Mouse (Mus musculus) cortical plate, adult 2 months (tissue): Measurements from ENCODE around the gene Nfxl1. TPM values are rescaled to one million over a fixed set of nuclear protein-coding genes. Genes with fewer than 3 reads are reported as not detected.

Experiments used
- H3K27ac ChIP-seq: fragments of 200-500 bp; 2 replicates; pipeline ENCODE4 v1.5.1; 2012; ENCODE audit warnings: low read length, control low read depth, inconsistent platforms; ENCODE audit not compliant: insufficient read depth
- H3K4me1 ChIP-seq: fragments of 200-500 bp; 2 replicates; pipeline ENCODE4 v1.6.1; 2011; ENCODE audit warnings: low read length; ENCODE audit not compliant: control insufficient read depth, insufficient read depth
- H3K4me3 ChIP-seq: fragments of 200-500 bp; 2 replicates; pipeline ENCODE4 v1.5.1; 2011; ENCODE audit warnings: mild to moderate bottlenecking, low read length, control low read depth; ENCODE audit not compliant: insufficient read depth
- CTCF ChIP-seq: fragments of 200-500 bp; IDR thresholded peaks from 2 replicates; pipeline ENCODE4 v1.5.1; 2011; ENCODE audit warnings: mild to moderate bottlenecking, control low read depth, low read length; ENCODE audit not compliant: insufficient read depth; ENCODE audit errors: extremely low read depth
- POLR2A ChIP-seq: fragments of 200-500 bp; IDR thresholded peaks from 2 replicates; pipeline ENCODE4 v1.6.1; 2011; ENCODE audit warnings: mild to moderate bottlenecking, low read length, control low read depth; ENCODE audit not compliant: insufficient read depth; ENCODE audit errors: extremely low read depth
- polyA plus RNA-seq: library from polyadenylated mRNA; depleted of rRNA; stranded (reverse); fragments of >200 nt; gene quantifications from 2 replicates; pipeline ENCODE4 v1.2.3, GENCODE M21; 2012; rRNA removed

The Nfxl1 gene
- polyA plus RNA-seq, 1 experiment = 7.7 TPM

GRCm38 (mm10) chr5:72501763-72502162, 57.7 kb downstream of the Nfxl1 start:
- Histone ChIP-seq H3K4me1 (peaks cover 2% of the 10 kb centered on the region; the same call in 1 of the 2 replicates), H3K4me3 (no peak overlapping the region), H3K27ac (no peak overlapping the region)
- TF ChIP-seq POLR2A (no peak), CTCF (no peak)

GRCm38 (mm10) chr5:72498271-72498670, 61.2 kb downstream of the Nfxl1 start:
- Histone ChIP-seq H3K4me1 (no peaks in the 10 kb centered on the region), H3K4me3 (no peak overlapping the region), H3K27ac (no peak overlapping the region)
- TF ChIP-seq POLR2A = no peak
- TF ChIP-seq CTCF = no peak

- TF ChIP-seq POLR2A (no peak), CTCF (no peak)
- no peak overlapping the region for H3K4me3 ChIP-seq
- no peaks in the 10 kb centered on the region for H3K4me1 ChIP-seq
- no peak overlapping the region for H3K27ac ChIP-seq
These were observed 62.7 kb downstream of the Nfxl1 start for GRCm38 (mm10) chr5:72496756-72497155.

GRCm38 (mm10) chr5:72493906-72494305, 65.6 kb downstream of the Nfxl1 start:
- Histone ChIP-seq H3K4me3 (no peak overlapping the region), H3K27ac (no peak overlapping the region), H3K4me1 (no peaks in the 10 kb centered on the region)
- no peak for TF ChIP-seq POLR2A
- no peak for TF ChIP-seq CTCF

- TF ChIP-seq POLR2A = no peak
- no peak for TF ChIP-seq CTCF
- Histone ChIP-seq H3K4me1 (no peaks in the 10 kb centered on the region), H3K4me3 (no peak overlapping the region), H3K27ac (no peak overlapping the region)
These were observed 68.3 kb downstream of the Nfxl1 start for GRCm38 (mm10) chr5:72491232-72491631.

- Histone ChIP-seq H3K4me1 (no peaks in the 10 kb centered on the region), H3K4me3 (no peak overlapping the region), H3K27ac (no peak overlapping the region)
- no peak for TF ChIP-seq CTCF
- no peak for TF ChIP-seq POLR2A
These were observed 79.0 kb downstream of the Nfxl1 start for GRCm38 (mm10) chr5:72480456-72480855.

- Histone ChIP-seq H3K27ac (no peak overlapping the region), H3K4me3 (no peak overlapping the region), H3K4me1 (no peaks in the 10 kb centered on the region)
- no peak for TF ChIP-seq CTCF
- no peak for TF ChIP-seq POLR2A
These were observed 87.0 kb downstream of the Nfxl1 start for GRCm38 (mm10) chr5:72472317-72473009.

GRCm38 (mm10) chr5:72471746-72472145, 87.7 kb downstream of the Nfxl1 start:
- Histone ChIP-seq H3K27ac (no peak overlapping the region), H3K4me1 (no peaks in the 10 kb centered on the region), H3K4me3 (no peak overlapping the region)
- TF ChIP-seq POLR2A = no peak
- no peak for TF ChIP-seq CTCF

GRCm38 (mm10) chr5:72464932-72465331, 94.6 kb downstream of the Nfxl1 start:
- no peak overlapping the region for H3K27ac ChIP-seq
- H3K4me1 ChIP-seq = no peaks in the 10 kb centered on the region
- no peak for TF ChIP-seq POLR2A
- no peak for TF ChIP-seq CTCF
- H3K4me3 ChIP-seq = no peak overlapping the region

Other genes starting within 250 kb of the Nfxl1 start
- 0.13 and 0.17 TPM in 2 replicates for gene Corin, start 55.2 kb downstream of the Nfxl1 start, polyA plus RNA-seq
- gene Zar1, start 21.6 kb upstream of the Nfxl1 start, polyA plus RNA-seq = 0.15 and 0.17 TPM in 2 replicates
- not detected in 2 replicates for gene Gm5868, start 27.9 kb upstream of the Nfxl1 start, polyA plus RNA-seq
- not detected in 2 replicates for gene Cnga1, start 84.6 kb upstream of the Nfxl1 start, polyA plus RNA-seq
- gene Nipal1, start 88.1 kb upstream of the Nfxl1 start, polyA plus RNA-seq = not detected in 2 replicates
- gene Txk, start 193.1 kb upstream of the Nfxl1 start, polyA plus RNA-seq = 0.13 and 0.21 TPM in 2 replicates